Mouse (Mus musculus) erythroblast, adult 5-6 weeks (primary cell): ENCODE data around the gene Rab8b. TPM values are rescaled to one million over a fixed set of nuclear protein-coding genes. Genes with fewer than 3 reads are reported as not detected.
A peak's percentile ranks its signal among the peaks of the same experiment; 100 is the strongest.

Source experiments
- ATAC-seq: replicated peaks from 2 replicates; pipeline ENCODE4 v1.8.0; 2016; ENCODE audit warnings: moderate number of reproducible peaks, mild to moderate bottlenecking, moderate TSS enrichment, inconsistent platforms; ENCODE audit not compliant: poor library complexity, low FRiP score, severe bottlenecking
- total RNA-seq, 2 experiments: library from RNA; stranded (forward) in 1 of 2; stranded (reverse) in 1 of 2; fragments of 150-400 nt in 1 of 2; fragments of 200-764, 138-1000 nt in 1 of 2; gene quantifications; 2 replicates each; pipeline versions ENCODE4 v1.2.3 to v1.2.4; 2015 to 2017; ENCODE audit warnings: low replicate concordance in 2 of 2

Rab8b gene
- total RNA-seq (2015; ENCODE audit: low replicate concordance) (41.3 and 62.1 TPM in 2 replicates), total RNA-seq (2017; ENCODE audit: low replicate concordance) (99.4 and 106 TPM in 2 replicates)

- peak; percentile 87 for ATAC-seq
These were observed at the start of gene Rab8b for GRCm38 (mm10) chr9:66919382-66919971. Rab8b (minus strand) TSS chr9:66919687.

DNA sequence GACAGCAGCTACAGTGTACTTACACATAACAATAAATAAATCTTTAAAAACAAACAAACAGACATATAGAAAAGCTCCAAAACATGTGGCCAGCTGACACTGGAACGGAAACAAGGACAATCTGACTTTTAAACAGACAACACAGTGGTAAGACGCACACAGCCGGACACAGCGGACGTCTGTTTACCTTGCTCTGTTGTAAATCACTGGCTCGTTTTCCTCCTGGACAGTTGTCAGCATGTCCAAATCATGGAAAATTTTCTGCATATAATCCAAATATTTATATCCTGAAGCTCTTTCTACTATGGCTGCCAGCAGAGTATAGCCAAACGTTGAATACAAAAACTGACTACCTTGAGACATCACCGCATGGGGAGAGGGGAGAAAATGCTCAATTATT is 48.0 kb upstream of the Rab8b start:
- ATAC-seq, result no peak

- ATAC-seq, result no peak
These were observed 42.0 kb upstream of the Rab8b start for GRCm38 (mm10) chr9:66961478-66961877.

DNA sequence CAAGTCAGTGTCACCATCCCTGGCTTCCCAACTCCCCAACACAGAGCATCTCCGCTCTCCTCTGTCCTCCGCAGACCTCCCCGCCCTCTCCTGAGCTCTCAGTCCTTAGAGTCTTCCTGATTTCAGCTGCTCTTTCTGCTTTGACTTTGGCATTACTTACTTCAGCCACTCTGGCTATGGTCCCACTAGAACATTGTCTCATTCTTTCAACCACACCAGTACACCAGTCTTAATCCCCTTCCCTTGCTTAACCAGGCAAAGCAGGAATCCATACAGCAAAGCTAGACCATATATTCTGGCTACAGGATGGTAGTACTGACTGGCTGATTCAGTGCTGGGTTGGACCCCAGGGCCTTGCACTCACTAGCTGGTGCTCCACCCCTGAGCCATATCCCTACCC is 38.0 kb upstream of the Rab8b start:
- ATAC-seq, result no peak

DNA sequence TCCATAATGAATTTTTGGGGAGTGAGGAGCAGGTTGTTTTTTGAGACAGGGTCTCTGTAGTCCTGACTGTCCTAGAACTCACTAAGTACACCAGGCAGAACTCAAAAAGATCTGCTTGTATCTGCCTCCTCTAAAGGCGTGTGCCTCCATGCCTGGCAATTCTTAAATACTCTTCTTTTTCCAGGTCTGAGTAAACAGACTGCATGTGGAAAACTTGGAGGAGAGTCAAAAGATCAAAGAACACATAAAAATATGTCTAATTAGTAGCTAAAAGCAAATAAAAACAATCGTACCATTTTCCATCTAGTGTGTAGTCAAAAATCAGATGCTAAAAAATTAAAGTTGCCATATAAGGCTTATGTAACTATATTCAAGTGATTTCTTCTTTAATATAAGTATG is 33.4 kb upstream of the Rab8b start:
- no peak for ATAC-seq

DNA sequence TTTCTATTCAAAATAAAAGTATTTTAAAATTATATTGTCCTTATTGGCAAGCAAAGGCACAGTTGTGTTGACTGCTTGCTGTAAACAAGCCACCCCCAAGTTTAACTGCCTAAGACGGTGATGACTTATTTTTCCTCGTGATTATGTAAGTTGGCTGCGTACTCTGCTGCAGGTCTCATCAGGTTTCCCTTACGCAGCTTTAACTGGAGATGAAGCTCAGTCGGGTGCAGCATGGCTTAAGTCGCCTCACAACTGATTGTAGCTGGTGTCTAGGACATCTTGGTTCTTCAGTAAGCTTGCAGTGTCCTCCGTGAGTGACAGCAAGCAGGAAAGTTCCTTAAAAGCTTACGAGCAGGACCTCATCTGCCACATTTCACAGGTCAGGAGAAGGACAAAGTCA is 32.8 kb upstream of the Rab8b start:
- no peak for ATAC-seq

DNA sequence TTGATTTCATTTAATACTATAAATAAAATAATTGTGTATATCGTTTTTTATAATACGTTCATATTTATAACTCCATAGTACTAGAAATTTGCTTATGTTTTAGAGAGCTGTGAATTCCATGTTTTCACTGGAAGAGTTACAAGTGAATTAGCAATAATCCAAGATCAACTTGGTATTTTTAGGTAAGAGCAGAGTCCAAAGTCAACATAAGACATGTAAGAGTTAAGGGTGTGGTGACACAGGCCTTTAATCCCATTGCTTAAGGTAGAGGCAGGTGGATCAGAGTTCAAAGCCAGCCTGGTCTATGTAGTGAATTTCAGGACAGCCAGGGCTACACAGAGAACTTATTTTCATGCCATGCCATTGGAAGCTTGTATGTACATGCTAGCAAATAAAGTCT is 29.0 kb upstream of the Rab8b start:
- no peak for ATAC-seq

DNA sequence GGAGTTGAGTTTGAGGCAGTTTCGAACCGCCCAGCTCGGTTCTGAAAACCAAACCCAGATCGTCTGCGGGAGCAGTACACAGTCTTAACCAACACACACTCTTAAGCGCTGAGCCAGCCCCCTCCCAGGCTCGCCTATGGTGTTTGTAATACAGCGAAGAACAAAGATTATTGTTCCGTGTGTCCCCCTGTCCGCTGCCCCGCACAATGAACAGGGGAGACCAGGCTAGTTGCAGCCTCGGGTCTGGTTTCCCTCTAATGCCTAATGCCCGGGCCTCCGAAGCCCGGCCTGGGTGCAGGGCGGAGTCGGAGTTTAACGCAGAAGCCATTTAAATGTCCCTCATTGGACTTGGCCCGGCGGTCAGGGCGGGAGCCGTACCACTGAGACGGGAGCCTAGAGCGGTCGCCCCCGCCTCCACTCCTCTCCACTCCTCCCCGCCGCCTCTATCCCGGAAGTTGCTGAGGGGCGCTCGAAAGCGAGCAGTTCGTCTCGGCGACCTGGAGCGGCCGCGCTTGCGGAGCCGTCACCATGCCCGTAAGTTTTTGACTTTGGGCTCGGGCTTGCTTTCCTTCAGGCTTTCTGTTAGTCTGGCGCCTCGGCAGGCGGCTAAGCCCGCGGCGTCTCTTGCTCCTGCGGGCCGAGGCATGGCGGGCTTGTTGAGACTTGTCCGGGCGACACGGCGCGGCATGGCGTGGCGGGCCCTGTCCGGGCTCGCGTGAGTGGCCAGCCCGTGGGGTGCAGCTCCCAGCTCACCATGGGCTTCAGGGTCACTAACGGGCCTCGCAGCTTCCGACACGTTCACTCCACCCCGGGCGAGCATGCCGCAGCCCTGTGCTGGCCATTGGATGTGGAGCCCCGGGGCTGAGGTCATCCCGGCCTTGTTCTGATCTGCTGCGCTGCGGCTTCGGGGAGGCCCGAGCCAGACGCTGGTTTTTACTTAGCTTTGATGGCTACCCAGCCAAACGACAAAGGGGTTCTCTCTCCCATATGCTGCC is 26.5 kb upstream of the Rab8b start, which contains the start of gene Rps27l:
Rps27l (plus strand) TSS at position 440 of the 995 bp plus-strand sequence.
- ATAC-seq, result peak; percentile 99

DNA sequence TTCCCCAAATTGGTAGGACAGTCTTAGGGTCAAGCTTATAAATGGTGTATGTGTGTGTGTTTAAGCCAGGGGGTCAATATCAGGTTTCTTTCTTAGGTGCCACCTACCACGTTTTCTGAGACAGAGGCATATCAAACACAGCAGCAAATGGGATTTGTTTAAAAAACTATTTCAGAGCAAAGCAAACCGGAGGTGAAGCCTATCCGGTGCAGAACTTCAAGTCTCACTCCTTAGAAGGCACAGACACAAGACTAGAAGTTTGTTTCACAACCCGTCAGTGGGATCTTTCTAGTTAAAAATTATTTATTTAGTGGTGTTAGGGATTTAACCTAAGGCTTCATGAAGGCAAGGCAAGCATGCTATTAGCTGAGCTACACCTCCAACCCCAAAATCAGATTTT is 25.7 kb upstream of the Rab8b start:
- no peak for ATAC-seq

GRCm38 (mm10) chr9:66938836-66939235 is 19.3 kb upstream of the Rab8b start:
- peak; percentile 80 for ATAC-seq

- ATAC-seq, result no peak
These were observed 18.0 kb upstream of the Rab8b start for GRCm38 (mm10) chr9:66937507-66937906.

- no peak for ATAC-seq
These were observed 14.7 kb upstream of the Rab8b start for GRCm38 (mm10) chr9:66933869-66934808.

DNA sequence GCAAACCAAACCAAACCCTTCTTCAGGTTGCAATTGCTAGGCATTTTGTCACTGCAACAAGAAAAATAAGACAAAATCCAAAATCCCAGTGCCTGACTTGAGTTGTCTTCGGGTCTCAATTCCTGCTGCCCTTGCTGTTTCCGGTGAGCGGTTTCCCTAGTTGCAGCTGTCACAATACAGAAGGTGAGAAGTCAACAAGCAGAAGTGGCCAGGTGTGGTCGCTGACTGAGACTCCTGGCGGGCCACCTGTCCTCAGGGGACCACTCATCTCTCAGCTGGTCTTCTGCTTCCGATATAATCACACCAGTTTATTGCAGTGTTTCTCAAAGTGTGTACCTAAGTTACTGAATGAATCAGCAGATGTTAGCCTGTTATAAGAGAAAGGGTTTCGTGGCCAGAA is 10.9 kb upstream of the Rab8b start:
- no peak for ATAC-seq

DNA sequence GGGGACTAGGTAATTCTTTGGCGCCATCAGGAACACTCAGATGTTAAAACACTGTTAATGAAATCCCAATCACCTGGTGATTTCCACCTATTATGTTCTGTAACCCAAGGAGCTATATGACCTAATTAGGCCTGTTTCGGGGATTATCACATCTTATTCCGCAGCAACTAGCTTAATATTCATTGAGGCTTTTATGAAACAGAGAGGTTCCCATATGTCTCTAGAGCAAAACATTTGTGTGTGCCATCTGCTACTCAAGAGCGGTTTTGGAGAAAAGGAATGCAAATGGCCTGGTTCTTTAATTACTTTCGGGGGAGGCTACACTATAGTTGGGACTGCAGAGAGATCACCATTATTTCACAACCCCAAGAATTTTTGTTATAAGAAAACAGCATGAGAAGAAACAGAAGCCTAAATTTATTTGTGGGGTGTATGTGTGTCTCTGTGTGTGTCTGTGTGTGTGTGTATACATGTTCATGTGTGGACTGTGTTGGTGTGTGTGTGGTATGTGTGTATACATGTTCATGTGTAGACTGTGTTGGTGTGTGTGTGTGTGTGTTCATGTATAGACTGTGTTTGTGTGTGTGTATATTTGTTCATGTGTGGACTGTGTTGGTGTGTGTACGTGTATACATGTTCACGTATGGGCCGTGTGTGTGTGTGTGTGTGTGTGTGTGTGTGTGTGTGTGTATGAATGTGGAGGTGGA is 8.4 kb upstream of the Rab8b start:
- ATAC-seq, result no peak

DNA sequence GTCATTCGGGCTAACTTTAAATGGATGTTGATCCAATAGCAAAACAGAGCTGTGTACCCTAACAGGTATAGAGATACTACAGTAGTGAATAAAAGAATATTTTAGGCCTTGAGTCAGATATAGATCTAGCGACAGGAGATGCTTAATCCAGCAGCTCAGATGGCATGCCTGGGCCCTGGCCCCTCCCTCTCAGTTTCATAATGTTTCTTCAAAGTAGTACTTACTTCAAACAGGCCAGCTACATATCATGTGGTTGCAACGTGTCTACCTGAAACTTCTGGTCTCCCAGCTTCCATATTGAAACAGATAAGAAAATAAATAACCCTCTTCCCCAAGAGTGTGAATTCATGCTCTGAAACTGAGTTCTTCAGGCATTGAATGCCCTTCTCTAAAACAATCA is 6.4 kb upstream of the Rab8b start:
- ATAC-seq, result no peak

- ATAC-seq, result no peak
These were observed 2.6 kb upstream of the Rab8b start for GRCm38 (mm10) chr9:66922076-66922475.

GRCm38 (mm10) chr9:66920488-66921279 is 1.2 kb upstream of the Rab8b start:
- no peak for ATAC-seq

DNA sequence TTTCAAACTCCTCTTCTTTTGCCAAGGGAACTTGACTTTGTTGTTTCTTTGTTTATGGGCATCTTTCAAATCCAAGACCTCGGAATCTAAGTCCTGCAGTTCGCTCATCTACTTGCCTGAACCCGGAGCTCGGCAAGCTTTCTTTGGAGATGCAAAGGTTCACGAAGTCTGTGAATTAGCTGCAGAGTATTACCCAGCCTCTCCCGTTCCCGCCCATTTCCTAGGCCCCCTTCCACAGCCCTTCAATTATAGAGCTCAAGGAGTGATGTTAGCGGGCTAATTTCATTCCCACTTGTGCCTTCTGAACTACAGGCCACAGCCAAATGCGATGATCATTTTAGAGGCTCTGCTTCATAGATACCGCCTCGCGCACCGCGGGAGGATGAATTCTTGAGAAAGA is 494 bp upstream of the Rab8b start:
- peak; percentile 9 for ATAC-seq
